Mouse (Mus musculus) thymus, adult 2 months (tissue): ENCODE measurements around the gene Fam102b.
A peak's percentile ranks its signal among the peaks of the same experiment; 100 is the strongest.

Experiments used
- CTCF ChIP-seq: fragments of 200-500 bp; IDR thresholded peaks from 2 replicates; pipeline ENCODE4 v1.5.1; 2012; ENCODE audit warnings: mild to moderate bottlenecking, control low read depth, low read length, moderate library complexity, borderline replicate concordance; ENCODE audit not compliant: control insufficient read depth, poor library complexity, insufficient read depth; ENCODE audit errors: extremely low read depth
- POLR2A ChIP-seq: fragments of 200-500 bp; IDR thresholded peaks from 2 replicates; pipeline ENCODE4 v1.6.1; 2012; ENCODE audit warnings: mild to moderate bottlenecking, low read length, control low read depth, moderate library complexity; ENCODE audit not compliant: control insufficient read depth, poor library complexity, insufficient read depth; ENCODE audit errors: extremely low read depth

GRCm38 (mm10) chr3:109027515-109027987 lies at the start of gene Fam102b:
- TF ChIP-seq CTCF (peak; percentile 98), POLR2A (peak; percentile 70; the same call in 1 of the 2 replicates)
